Mouse (Mus musculus) urinary bladder, postnatal 14 days (tissue): Measurements from ENCODE around the gene Aldh5a1.
A peak's percentile ranks its signal among the peaks of the same experiment; 100 is the strongest.

ENCODE experiments used
- DNase-seq: peaks from one replicate; pipeline ENCODE4 v3.0.0; 2021; ENCODE audit warnings: low spot score

Aldh5a1 gene

GRCm38 (mm10) chr13:24866430-24867402, 70.7 kb downstream of the Aldh5a1 start:
- DNase-seq, result no peak

GRCm38 (mm10) chr13:24862520-24862919, 74.9 kb downstream of the Aldh5a1 start:
- peak; percentile 53 for DNase-seq

- no peak for DNase-seq
Measured at GRCm38 (mm10) chr13:24862021-24862420, 75.4 kb downstream of the Aldh5a1 start.

- DNase-seq, result no peak
Measured at GRCm38 (mm10) chr13:24861084-24861483, 76.4 kb downstream of the Aldh5a1 start.

GRCm38 (mm10) chr13:24859115-24859514, 78.3 kb downstream of the Aldh5a1 start:
- DNase-seq, result no peak
